Mouse (Mus musculus) adrenal gland, adult (tissue): ENCODE measurements around the gene Tmem130.

Experiments used
- DNase-seq, 2 experiments: peaks; one replicate each; pipeline ENCODE4 v3.0.0; 2022 to 2023; ENCODE audit warnings: low spot score in 1 of 2; ENCODE audit not compliant: inconsistent age in 2 of 2

Gene Tmem130

GRCm38 (mm10) chr5:144761161-144761868 lies at the start of gene Tmem130:
Gene Tmem130, minus strand, starts transcription at chr5:144761818.
- peak; percentile 56 to 68 for DNase-seq

- DNase-seq: no peak
Measured at GRCm38 (mm10) chr5:144806931-144807330, 45.3 kb upstream of the Tmem130 start.

GRCm38 (mm10) chr5:144804181-144804580 lies 42.6 kb upstream of the Tmem130 start:
- DNase-seq: no peak

- no peak for DNase-seq
Measured at GRCm38 (mm10) chr5:144803066-144803465, 41.4 kb upstream of the Tmem130 start.

GRCm38 (mm10) chr5:144797116-144797515 lies 35.5 kb upstream of the Tmem130 start:
- no peak for DNase-seq

- DNase-seq: peak; percentile 15 to 47
Measured at GRCm38 (mm10) chr5:144794687-144795086, 33.1 kb upstream of the Tmem130 start.

GRCm38 (mm10) chr5:144793374-144793773 lies 31.8 kb upstream of the Tmem130 start:
- no peak for DNase-seq

GRCm38 (mm10) chr5:144786464-144786863 lies 24.8 kb upstream of the Tmem130 start:
- no peak for DNase-seq

- DNase-seq: no peak
Measured at GRCm38 (mm10) chr5:144780654-144781053, 19.0 kb upstream of the Tmem130 start.

- no peak for DNase-seq
Measured at GRCm38 (mm10) chr5:144773231-144773630, 11.6 kb upstream of the Tmem130 start.

- DNase-seq: peak in 1 of 2 experiments; percentile 27
Measured at GRCm38 (mm10) chr5:144769067-144769482, 7.5 kb upstream of the Tmem130 start.

GRCm38 (mm10) chr5:144767911-144768841 lies 6.6 kb upstream of the Tmem130 start:
- DNase-seq: peak; percentile 94 to 97

GRCm38 (mm10) chr5:144767106-144767798 lies 5.6 kb upstream of the Tmem130 start, which contains the start of gene Trrap:
Gene Trrap, plus strand, starts transcription at chr5:144767732.
- DNase-seq: peak in 1 of 2 experiments; percentile 43

- no peak for DNase-seq
Measured at GRCm38 (mm10) chr5:144766646-144767045, 5.0 kb upstream of the Tmem130 start.

- DNase-seq: no peak
Measured at GRCm38 (mm10) chr5:144766026-144766425, 4.4 kb upstream of the Tmem130 start.

GRCm38 (mm10) chr5:144758422-144758821 lies 3.2 kb downstream of the Tmem130 start:
- DNase-seq: peak; percentile 34 to 59

- no peak for DNase-seq
Measured at GRCm38 (mm10) chr5:144757402-144757801, 4.2 kb downstream of the Tmem130 start.

- DNase-seq: no peak
Measured at GRCm38 (mm10) chr5:144755191-144755590, 6.4 kb downstream of the Tmem130 start.

GRCm38 (mm10) chr5:144753041-144753440 lies 8.6 kb downstream of the Tmem130 start:
- peak; percentile 54 to 86 for DNase-seq

GRCm38 (mm10) chr5:144752432-144752831 lies 9.2 kb downstream of the Tmem130 start:
- peak in 1 of 2 experiments; percentile 30 for DNase-seq

GRCm38 (mm10) chr5:144737101-144737500 lies 24.5 kb downstream of the Tmem130 start:
- peak; percentile 9 to 61 for DNase-seq
